Mouse (Mus musculus) spleen, adult 2 months (tissue): Measurements from ENCODE around the gene Neurod1.

Experiments
- CTCF ChIP-seq: fragments of 200-500 bp; IDR thresholded peaks from 2 replicates; pipeline ENCODE4 v1.5.1; 2011; ENCODE audit warnings: mild to moderate bottlenecking, inconsistent platforms; ENCODE audit not compliant: insufficient read depth, insufficient read length, insufficient replicate concordance; ENCODE audit errors: extremely low read depth
- POLR2A ChIP-seq: fragments of 200-500 bp; IDR thresholded peaks from 2 replicates; pipeline ENCODE4 v1.6.1; 2011; ENCODE audit warnings: low read depth, low read length, inconsistent platforms

GRCm38 (mm10) chr2:79421696-79422095 lies 34.9 kb downstream of the Neurod1 start:
- TF ChIP-seq POLR2A (no peak), CTCF (no peak)
